Mouse (Mus musculus) stomach, postnatal 0 days (tissue): ENCODE data around the gene Cks1b.

Experiments
- CTCF ChIP-seq: IDR thresholded peaks from 2 replicates; pipeline ENCODE4 v1.5.1; 2016; ENCODE audit warnings: antibody characterized with exemption, low read depth, mild to moderate bottlenecking, moderate library complexity
- EP300 ChIP-seq: optimal IDR thresholded peaks from 2 replicates; pipeline ENCODE3; 2016; ENCODE audit warnings: antibody characterized with exemption

DNA sequence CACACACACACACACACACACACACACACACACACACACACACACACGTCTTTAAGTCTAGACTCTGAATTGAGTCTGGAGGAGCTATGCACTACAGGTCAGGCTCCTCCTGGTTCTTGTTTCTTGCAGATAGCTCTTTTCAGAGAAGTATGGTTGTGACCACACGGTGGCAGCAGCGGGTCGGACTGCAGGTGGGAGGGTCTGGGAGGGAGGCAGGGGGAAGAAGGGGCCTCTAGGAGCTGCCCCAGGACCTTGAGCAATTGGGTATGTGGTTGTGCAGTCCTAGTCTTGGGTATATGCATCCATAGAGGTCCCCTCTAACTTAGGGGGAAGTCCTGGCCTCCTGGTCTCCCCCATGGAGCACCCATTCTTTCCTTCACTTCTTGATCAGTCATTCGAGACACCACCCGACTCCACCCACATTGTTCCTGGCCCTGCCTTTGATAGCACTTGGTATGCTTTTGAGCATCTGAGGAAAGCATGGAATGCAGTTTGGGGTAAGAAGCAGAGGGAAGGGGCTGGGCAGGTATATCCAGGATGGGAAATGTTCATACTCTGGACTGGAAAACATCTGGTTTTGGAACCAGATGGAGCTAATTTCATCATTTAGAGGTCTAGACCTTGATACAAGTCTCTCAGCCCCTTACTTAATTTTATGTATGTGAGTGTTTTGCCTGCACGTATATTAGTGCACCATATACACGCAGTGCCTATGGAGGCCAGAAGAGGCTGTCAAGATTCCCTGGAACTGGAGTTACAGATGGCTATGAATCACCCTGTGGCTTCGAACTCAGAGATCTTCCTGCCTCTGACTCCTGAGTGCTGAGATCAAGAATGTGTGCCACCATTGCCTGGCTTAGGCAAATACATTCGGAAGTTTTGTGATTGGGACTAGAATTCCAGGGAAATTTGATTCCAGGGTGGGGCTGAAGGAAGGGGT lies 38.8 kb upstream of the Cks1b start:
- TF ChIP-seq CTCF (peak; percentile 84), EP300 (no peak)
